Mouse (Mus musculus): Measurements from ENCODE around the gene Gm9821.
A peak's percentile ranks its signal among the peaks of the same experiment; 100 is the strongest.

The Gm9821 gene

DNA sequence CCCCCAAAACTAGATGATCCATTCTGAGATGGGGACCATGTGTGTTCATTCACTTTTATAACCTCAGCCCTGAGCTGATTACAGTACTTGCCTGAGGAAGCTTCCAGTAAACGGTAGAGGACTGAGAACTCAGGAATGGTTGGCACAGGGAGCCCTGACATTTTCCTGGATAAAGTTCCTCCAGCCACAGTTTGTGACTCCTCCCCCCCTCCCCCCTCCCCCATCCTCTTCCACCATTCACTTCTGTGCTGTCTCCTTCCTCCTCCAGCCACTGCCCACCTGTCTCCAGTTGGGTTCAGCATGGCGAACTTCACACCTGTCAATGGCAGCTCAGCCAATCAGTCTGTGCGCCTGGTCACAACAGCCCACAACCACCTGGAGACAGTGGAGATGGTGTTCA is 18.6 kb upstream of the Gm9821 start, which contains the start of gene Chrm4:
Gene Chrm4 (plus strand): TSS at position 301 of the 400 bp plus-strand sequence.
- DNase-seq (ENCODE audit: low spot score in 2 of 2), result no peak

DNA sequence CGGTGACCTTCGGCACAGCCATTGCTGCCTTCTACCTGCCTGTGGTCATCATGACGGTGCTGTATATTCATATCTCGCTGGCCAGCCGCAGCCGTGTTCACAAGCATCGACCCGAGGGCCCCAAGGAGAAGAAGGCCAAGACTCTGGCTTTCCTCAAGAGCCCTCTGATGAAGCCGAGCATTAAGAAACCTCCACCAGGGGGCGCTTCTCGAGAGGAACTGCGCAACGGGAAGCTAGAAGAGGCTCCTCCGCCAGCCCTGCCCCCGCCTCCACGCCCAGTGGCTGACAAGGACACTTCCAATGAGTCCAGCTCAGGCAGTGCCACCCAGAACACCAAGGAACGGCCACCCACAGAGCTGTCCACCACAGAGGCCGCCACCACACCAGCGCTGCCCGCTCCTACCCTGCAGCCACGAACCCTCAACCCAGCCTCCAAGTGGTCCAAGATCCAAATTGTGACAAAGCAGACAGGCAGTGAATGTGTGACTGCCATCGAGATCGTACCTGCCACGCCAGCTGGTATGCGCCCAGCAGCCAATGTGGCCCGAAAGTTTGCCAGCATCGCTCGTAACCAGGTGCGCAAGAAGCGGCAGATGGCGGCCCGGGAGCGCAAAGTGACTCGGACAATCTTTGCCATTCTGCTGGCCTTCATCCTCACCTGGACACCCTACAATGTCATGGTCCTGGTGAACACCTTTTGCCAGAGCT is 17.5 kb upstream of the Gm9821 start:
- peak in 1 of 2 experiments; percentile 86 for DNase-seq (ENCODE audit: low spot score in 2 of 2)

- DNase-seq (ENCODE audit: low spot score in 2 of 2), result no peak
Observed at GRCm38 (mm10) chr2:91928534-91929350, 16.8 kb upstream of the Gm9821 start.

- DNase-seq (ENCODE audit: low spot score in 2 of 2), result no peak
Observed at GRCm38 (mm10) chr2:91929455-91929854, 16.0 kb upstream of the Gm9821 start.

GRCm38 (mm10) chr2:91929936-91930335 is 15.6 kb upstream of the Gm9821 start:
- DNase-seq (ENCODE audit: low spot score in 2 of 2), result peak in 1 of 2 experiments; percentile 61

- no peak for DNase-seq (ENCODE audit: low spot score in 2 of 2)
Observed at GRCm38 (mm10) chr2:91930761-91931291, 14.7 kb upstream of the Gm9821 start.

- DNase-seq (ENCODE audit: low spot score in 2 of 2), result no peak
Observed at GRCm38 (mm10) chr2:91931328-91932159, 14.0 kb upstream of the Gm9821 start.

GRCm38 (mm10) chr2:91932160-91932711 is 13.3 kb upstream of the Gm9821 start, which contains the start of gene Mdk:
TSS of gene Mdk (minus strand) at chr2:91932297.
- no peak for DNase-seq (ENCODE audit: low spot score in 2 of 2)

- no peak for DNase-seq (ENCODE audit: low spot score in 2 of 2)
Observed at GRCm38 (mm10) chr2:91932737-91933350, 12.7 kb upstream of the Gm9821 start.

GRCm38 (mm10) chr2:91933471-91933870 is 12.0 kb upstream of the Gm9821 start:
- DNase-seq (ENCODE audit: low spot score in 2 of 2), result no peak

- DNase-seq (ENCODE audit: low spot score in 2 of 2), result no peak
Observed at GRCm38 (mm10) chr2:91934016-91934415, 11.5 kb upstream of the Gm9821 start.

- DNase-seq (ENCODE audit: low spot score in 2 of 2), result no peak
Observed at GRCm38 (mm10) chr2:91934826-91935525, 10.5 kb upstream of the Gm9821 start.

DNA sequence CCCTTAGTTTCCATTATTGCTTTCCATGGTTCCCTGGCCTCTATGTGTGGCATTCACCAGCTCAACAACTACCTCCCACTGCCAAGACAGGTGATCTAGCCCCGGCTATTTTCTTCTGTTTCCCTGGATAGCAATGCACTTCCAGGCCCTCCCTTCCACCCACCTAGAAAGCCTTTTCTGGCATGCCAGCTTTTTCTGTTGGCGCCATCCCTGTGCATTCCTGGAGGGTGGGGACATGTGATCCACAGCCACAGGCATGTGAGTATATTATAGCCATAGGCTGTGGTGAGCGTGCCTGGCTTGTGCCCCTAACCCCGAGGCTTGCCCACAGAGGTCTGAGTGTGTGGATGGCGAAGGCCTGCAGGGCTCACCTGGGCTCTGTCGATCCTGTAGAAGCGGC is 9.3 kb upstream of the Gm9821 start:
- DNase-seq (ENCODE audit: low spot score in 2 of 2), result peak; percentile 60 to 84

- no peak for DNase-seq (ENCODE audit: low spot score in 2 of 2)
Observed at GRCm38 (mm10) chr2:91939303-91939935, 6.1 kb upstream of the Gm9821 start.

GRCm38 (mm10) chr2:91942356-91942755 is 3.1 kb upstream of the Gm9821 start:
- no peak for DNase-seq (ENCODE audit: low spot score in 2 of 2)

GRCm38 (mm10) chr2:91944170-91944950 is 1.1 kb upstream of the Gm9821 start:
- DNase-seq (ENCODE audit: low spot score in 2 of 2), result peak; percentile 82 to 85

DNA sequence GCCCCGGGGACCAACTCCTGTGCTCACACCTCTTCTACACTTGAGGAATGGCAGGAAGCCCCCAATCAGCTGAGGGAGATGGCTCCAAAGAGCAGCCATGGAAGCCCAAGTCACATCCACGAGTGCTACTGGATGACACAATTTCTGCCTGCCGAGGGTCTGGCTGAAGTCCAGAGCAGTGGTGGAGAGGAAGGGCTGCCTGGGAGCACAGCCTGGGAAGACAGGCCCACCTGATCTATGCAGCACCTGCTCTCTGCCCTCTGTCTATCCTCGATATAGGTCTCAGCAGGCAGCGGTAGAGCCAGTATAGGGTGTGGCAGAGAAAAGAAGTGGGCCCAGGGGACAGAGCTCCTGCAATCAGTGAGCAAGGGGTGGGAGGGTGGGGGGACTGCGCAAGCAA is 1.3 kb downstream of the Gm9821 start:
- DNase-seq (ENCODE audit: low spot score in 2 of 2), result no peak

DNA sequence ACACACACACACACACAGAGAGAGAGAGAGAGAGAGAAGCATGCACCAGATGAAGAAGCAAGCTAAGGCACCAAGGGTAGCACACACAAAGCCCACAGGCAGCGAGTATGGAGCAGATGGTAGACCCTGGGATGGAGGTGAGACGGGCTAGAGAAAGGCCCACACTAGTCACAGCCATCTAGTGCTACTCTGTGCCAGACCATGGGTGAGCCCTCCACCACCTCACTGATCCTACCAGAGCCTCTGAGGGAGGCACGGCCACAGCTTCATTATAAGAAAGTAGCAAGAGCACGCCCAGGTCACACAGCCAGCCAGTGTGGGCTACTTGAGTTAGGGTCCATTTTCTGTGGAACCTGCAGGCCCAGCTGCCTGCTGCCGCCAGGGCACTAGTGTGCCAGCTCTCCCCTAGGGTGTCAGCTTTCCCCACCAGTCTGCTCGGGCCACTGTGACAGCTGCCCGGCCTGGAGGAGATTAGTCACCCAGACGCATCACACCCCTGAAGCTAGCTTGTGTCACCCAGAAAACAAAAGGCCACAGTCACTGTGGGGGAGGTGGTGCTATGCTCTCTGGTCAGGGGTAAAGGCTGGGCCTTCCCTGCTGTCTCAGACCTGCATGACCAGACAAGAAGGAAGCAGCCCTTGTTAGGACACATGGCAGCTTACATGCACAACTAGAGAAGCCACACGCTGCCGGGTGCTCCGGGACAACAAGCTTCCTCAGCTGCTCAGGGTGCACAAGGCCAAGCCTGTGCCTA is 2.1 kb downstream of the Gm9821 start:
- no peak for DNase-seq (ENCODE audit: low spot score in 2 of 2)
